Mouse (Mus musculus): ENCODE measurements around the gene Erbb4. TPM values are rescaled to one million over a fixed set of nuclear protein-coding genes. Genes with fewer than 3 reads are reported as not detected.

Gene Erbb4
- polyA plus RNA-seq, 1 experiment from 2014 or later = 6.7 TPM

DNA sequence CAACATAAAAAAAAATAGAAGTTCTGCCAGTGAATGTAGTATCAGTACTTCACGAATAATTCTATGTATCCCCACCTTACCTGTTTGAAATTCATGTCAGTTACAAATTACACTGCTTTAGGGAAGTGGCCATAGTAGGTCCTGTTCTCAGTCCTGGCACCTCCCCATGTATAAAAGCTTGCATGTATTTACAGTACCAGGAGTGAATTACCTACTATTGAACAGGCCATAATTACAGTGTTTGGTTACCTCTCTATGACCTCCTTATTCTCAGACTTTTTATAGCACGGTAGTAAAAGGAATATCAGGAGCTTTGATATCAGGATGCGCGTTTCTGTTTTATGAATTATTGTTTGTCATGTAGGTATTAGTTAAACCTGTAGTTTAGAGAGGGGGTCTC is 564.9 kb downstream of the Erbb4 start:
- 90% methylated on average over 4 of the region's 4 CpGs for whole genome bisulfite sequencing
- Histone ChIP-seq H3K4me2 (replicated peaks; ENCODE audit: low read depth, low read length) (no peak overlapping the region), H3K27me3 (ENCODE audit: control insufficient read depth, insufficient read depth, low read length) (no peaks in the 10 kb centered on the region), H3K9ac (ENCODE audit: low read depth, low read length) (no peak overlapping the region), H3K36me3 (ENCODE audit: control insufficient read depth, insufficient read depth, low read length) (no peaks in the 10 kb centered on the region), H3K9me3 (ENCODE audit: control insufficient read depth, low read length) (no peaks in the 10 kb centered on the region), H3K4me1 (ENCODE audit: control insufficient read depth, insufficient read depth, low read length) (no peaks in the 10 kb centered on the region), H3K4me3 (ENCODE audit: low read length) (no peak overlapping the region), H3K27ac (ENCODE audit: low read depth, low read length) (no peak overlapping the region)
- ATAC-seq (ENCODE audit: low FRiP score, low TSS enrichment) = no peak

DNA sequence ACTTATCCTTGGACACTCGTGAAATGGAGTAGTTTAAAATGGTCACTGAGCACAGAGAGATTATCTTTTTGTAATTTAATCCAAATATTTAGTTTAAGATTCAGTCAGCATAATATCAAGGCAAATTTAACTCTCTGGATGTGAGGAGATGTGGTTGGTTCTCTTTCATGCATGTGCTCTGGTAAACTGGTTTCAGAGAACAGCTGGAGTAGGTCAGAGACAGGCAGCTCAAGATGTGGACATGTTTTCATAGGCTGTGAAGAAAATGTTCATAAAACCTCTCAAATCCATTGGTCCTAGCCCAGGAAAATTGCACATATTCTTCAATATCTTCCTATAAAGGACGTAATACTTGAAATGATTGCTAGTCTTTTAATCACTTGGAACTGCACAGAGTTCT is 590.0 kb downstream of the Erbb4 start:
- no peak overlapping the region for H3K4me2 ChIP-seq (replicated peaks; ENCODE audit: low read depth, low read length)
- 72% methylated on average over 2 of the region's 2 CpGs for WGBS
- no peak overlapping the region for H3K27ac ChIP-seq (ENCODE audit: low read depth, low read length)
- H3K4me3 ChIP-seq (ENCODE audit: low read length) = no peak overlapping the region
- no peaks in the 10 kb centered on the region for H3K27me3 ChIP-seq (ENCODE audit: control insufficient read depth, insufficient read depth, low read length)
- H3K36me3 ChIP-seq (ENCODE audit: control insufficient read depth, insufficient read depth, low read length) = no peaks in the 10 kb centered on the region
- H3K4me1 ChIP-seq (ENCODE audit: control insufficient read depth, insufficient read depth, low read length) = no peaks in the 10 kb centered on the region
- no peaks in the 10 kb centered on the region for H3K9me3 ChIP-seq (ENCODE audit: control insufficient read depth, low read length)
- no peak overlapping the region for H3K9ac ChIP-seq (ENCODE audit: low read depth, low read length)
- no peak for ATAC-seq (ENCODE audit: low FRiP score, low TSS enrichment)

GRCm38 (mm10) chr1:68503873-68504272 is 604.0 kb downstream of the Erbb4 start:
- H3K36me3 ChIP-seq (ENCODE audit: control insufficient read depth, insufficient read depth, low read length) = no peaks in the 10 kb centered on the region
- no peak overlapping the region for H3K4me2 ChIP-seq (replicated peaks; ENCODE audit: low read depth, low read length)
- H3K27ac ChIP-seq (ENCODE audit: low read depth, low read length) = no peak overlapping the region
- no peak overlapping the region for H3K4me3 ChIP-seq (ENCODE audit: low read length)
- H3K27me3 ChIP-seq (ENCODE audit: control insufficient read depth, insufficient read depth, low read length) = no peaks in the 10 kb centered on the region
- 91% methylated on average over 1 of the region's 1 CpGs for WGBS
- no peak overlapping the region for H3K9ac ChIP-seq (ENCODE audit: low read depth, low read length)
- no peaks in the 10 kb centered on the region for H3K9me3 ChIP-seq (ENCODE audit: control insufficient read depth, low read length)
- no peaks in the 10 kb centered on the region for H3K4me1 ChIP-seq (ENCODE audit: control insufficient read depth, insufficient read depth, low read length)
- ATAC-seq (ENCODE audit: low FRiP score, low TSS enrichment) = no peak

DNA sequence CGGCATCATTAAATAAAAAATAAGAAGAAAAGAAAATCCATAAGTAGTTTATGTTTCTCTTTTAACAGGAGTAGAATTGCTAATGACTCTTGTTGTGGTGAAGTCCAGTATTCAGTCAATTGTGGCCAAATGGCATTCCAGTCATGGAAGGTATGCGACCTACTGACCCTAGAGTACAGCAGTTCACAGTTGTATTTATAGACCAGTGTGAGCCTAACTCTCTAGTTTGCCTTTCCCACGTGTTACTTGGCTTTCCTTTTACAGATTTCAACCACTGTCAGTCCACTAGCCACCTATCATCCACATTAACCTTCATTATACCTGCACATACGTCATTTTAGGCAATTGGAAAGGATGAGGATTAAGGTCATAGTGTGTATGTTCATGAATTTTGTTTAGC is 606.3 kb downstream of the Erbb4 start:
- Histone ChIP-seq H3K36me3 (ENCODE audit: control insufficient read depth, insufficient read depth, low read length) (no peaks in the 10 kb centered on the region), H3K27me3 (ENCODE audit: control insufficient read depth, insufficient read depth, low read length) (no peaks in the 10 kb centered on the region), H3K4me2 (replicated peaks; ENCODE audit: low read depth, low read length) (no peak overlapping the region), H3K9ac (ENCODE audit: low read depth, low read length) (no peak overlapping the region), H3K27ac (ENCODE audit: low read depth, low read length) (no peak overlapping the region), H3K4me1 (ENCODE audit: control insufficient read depth, insufficient read depth, low read length) (no peaks in the 10 kb centered on the region), H3K4me3 (ENCODE audit: low read length) (no peak overlapping the region), H3K9me3 (ENCODE audit: control insufficient read depth, low read length) (no peaks in the 10 kb centered on the region)
- WGBS = 56% methylated on average over 4 of the region's 4 CpGs
- no peak for ATAC-seq (ENCODE audit: low FRiP score, low TSS enrichment)

DNA sequence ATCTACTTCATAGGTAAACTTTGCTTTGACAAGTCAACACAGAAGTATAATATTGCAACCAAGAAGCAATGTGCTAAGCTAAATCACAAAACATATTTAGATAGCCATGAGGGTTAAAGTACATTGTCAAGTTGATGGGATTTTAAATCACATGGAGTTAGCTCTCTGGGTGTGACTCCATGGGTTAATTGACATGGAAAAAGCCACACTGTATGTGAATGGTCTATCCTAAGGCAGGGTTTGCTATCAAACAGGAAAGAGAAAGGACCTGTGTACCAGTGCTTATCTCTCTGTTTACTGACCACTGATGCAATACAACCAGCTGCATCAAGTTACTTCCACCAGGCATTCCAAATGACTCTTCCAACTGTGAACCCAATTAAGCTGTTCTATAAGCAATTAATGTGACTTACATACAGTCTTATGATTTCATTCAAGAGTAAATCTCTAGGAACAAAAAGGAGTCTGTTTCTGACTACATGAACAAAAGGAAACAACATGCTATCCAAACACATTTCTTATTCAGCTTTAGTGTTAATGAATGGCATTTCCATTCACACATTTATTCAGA is 641.4 kb downstream of the Erbb4 start:
- Histone ChIP-seq H3K9me3 (ENCODE audit: control insufficient read depth, low read length) (no peaks in the 10 kb centered on the region), H3K4me2 (replicated peaks; ENCODE audit: low read depth, low read length) (no peak overlapping the region), H3K4me1 (ENCODE audit: control insufficient read depth, insufficient read depth, low read length) (no peaks in the 10 kb centered on the region), H3K27me3 (ENCODE audit: control insufficient read depth, insufficient read depth, low read length) (no peaks in the 10 kb centered on the region), H3K9ac (ENCODE audit: low read depth, low read length) (no peak overlapping the region), H3K4me3 (ENCODE audit: low read length) (no peak overlapping the region), H3K27ac (ENCODE audit: low read depth, low read length) (no peak overlapping the region), H3K36me3 (ENCODE audit: control insufficient read depth, insufficient read depth, low read length) (no peaks in the 10 kb centered on the region)
- ATAC-seq (ENCODE audit: low FRiP score, low TSS enrichment) = no peak

- WGBS = 81% methylated on average over 1 of the region's 1 CpGs
- H3K9me3 ChIP-seq (ENCODE audit: control insufficient read depth, low read length) = no peaks in the 10 kb centered on the region
- no peak overlapping the region for H3K4me3 ChIP-seq (ENCODE audit: low read length)
- no peaks in the 10 kb centered on the region for H3K4me1 ChIP-seq (ENCODE audit: control insufficient read depth, insufficient read depth, low read length)
- no peak overlapping the region for H3K27ac ChIP-seq (ENCODE audit: low read depth, low read length)
- H3K9ac ChIP-seq (ENCODE audit: low read depth, low read length) = no peak overlapping the region
- no peaks in the 10 kb centered on the region for H3K36me3 ChIP-seq (ENCODE audit: control insufficient read depth, insufficient read depth, low read length)
- H3K4me2 ChIP-seq (replicated peaks; ENCODE audit: low read depth, low read length) = no peak overlapping the region
- H3K27me3 ChIP-seq (ENCODE audit: control insufficient read depth, insufficient read depth, low read length) = no peaks in the 10 kb centered on the region
- no peak for ATAC-seq (ENCODE audit: low FRiP score, low TSS enrichment)
These were observed 656.6 kb downstream of the Erbb4 start for GRCm38 (mm10) chr1:68451274-68451673.

- Histone ChIP-seq H3K9ac (ENCODE audit: low read depth, low read length) (no peak overlapping the region), H3K4me3 (ENCODE audit: low read length) (no peak overlapping the region), H3K4me2 (replicated peaks; ENCODE audit: low read depth, low read length) (no peak overlapping the region), H3K27me3 (ENCODE audit: control insufficient read depth, insufficient read depth, low read length) (no peaks in the 10 kb centered on the region), H3K9me3 (ENCODE audit: control insufficient read depth, low read length) (no peaks in the 10 kb centered on the region), H3K4me1 (ENCODE audit: control insufficient read depth, insufficient read depth, low read length) (no peaks in the 10 kb centered on the region), H3K27ac (ENCODE audit: low read depth, low read length) (no peak overlapping the region), H3K36me3 (ENCODE audit: control insufficient read depth, insufficient read depth, low read length) (no peaks in the 10 kb centered on the region)
- WGBS = 39% methylated on average over 5 of the region's 5 CpGs
- no peak for ATAC-seq (ENCODE audit: low FRiP score, low TSS enrichment)
These were observed 683.4 kb downstream of the Erbb4 start for GRCm38 (mm10) chr1:68424336-68424983.

GRCm38 (mm10) chr1:68401204-68401603 is 706.7 kb downstream of the Erbb4 start:
- ATAC-seq (ENCODE audit: low FRiP score, low TSS enrichment) = no peak
- Histone ChIP-seq H3K36me3 (ENCODE audit: control insufficient read depth, insufficient read depth, low read length) (no peaks in the 10 kb centered on the region), H3K9me3 (ENCODE audit: control insufficient read depth, low read length) (no peaks in the 10 kb centered on the region), H3K27ac (ENCODE audit: low read depth, low read length) (no peak overlapping the region), H3K9ac (ENCODE audit: low read depth, low read length) (no peak overlapping the region), H3K4me1 (ENCODE audit: control insufficient read depth, insufficient read depth, low read length) (no peaks in the 10 kb centered on the region), H3K27me3 (ENCODE audit: control insufficient read depth, insufficient read depth, low read length) (no peaks in the 10 kb centered on the region), H3K4me2 (replicated peaks; ENCODE audit: low read depth, low read length) (no peak overlapping the region), H3K4me3 (ENCODE audit: low read length) (no peak overlapping the region)
- 63% methylated on average over 4 of the region's 4 CpGs for WGBS

DNA sequence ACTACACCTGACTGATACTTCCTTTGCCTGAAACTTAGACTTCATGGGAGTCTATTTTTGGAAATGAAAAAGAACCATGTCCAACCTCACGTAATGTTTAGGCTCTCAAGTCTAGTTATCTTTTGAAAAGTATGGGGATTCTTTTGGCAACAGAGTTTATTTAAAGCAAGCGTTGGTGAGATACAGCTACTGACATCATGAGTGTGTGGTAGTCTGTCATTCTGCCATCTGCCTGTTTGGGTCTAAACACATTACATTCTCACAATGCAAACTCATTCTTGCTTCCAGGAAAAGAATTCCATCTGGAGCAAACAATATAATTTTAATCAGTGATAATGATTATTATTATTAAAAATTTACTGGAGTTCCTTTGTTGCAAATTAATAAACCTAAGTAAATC is 736.3 kb downstream of the Erbb4 start:
- H3K27ac ChIP-seq (ENCODE audit: low read depth, low read length) = no peak overlapping the region
- H3K36me3 ChIP-seq (ENCODE audit: control insufficient read depth, insufficient read depth, low read length) = no peaks in the 10 kb centered on the region
- no peak overlapping the region for H3K9ac ChIP-seq (ENCODE audit: low read depth, low read length)
- WGBS = 86% methylated on average over 2 of the region's 2 CpGs
- no peak overlapping the region for H3K4me2 ChIP-seq (replicated peaks; ENCODE audit: low read depth, low read length)
- no peak overlapping the region for H3K4me3 ChIP-seq (ENCODE audit: low read length)
- no peaks in the 10 kb centered on the region for H3K4me1 ChIP-seq (ENCODE audit: control insufficient read depth, insufficient read depth, low read length)
- no peaks in the 10 kb centered on the region for H3K27me3 ChIP-seq (ENCODE audit: control insufficient read depth, insufficient read depth, low read length)
- H3K9me3 ChIP-seq (ENCODE audit: control insufficient read depth, low read length) = no peaks in the 10 kb centered on the region
- ATAC-seq (ENCODE audit: low FRiP score, low TSS enrichment) = no peak

All from kidney, embryonic 14.5 days (tissue).